Mouse (Mus musculus) spleen, adult 2 months (tissue): ENCODE data around the gene Ninl.

Source experiments
- CTCF ChIP-seq: fragments of 200-500 bp; IDR thresholded peaks from 2 replicates; pipeline ENCODE4 v1.5.1; 2011; ENCODE audit warnings: mild to moderate bottlenecking, inconsistent platforms; ENCODE audit not compliant: insufficient read depth, insufficient read length, insufficient replicate concordance; ENCODE audit errors: extremely low read depth
- POLR2A ChIP-seq: fragments of 200-500 bp; IDR thresholded peaks from 2 replicates; pipeline ENCODE4 v1.6.1; 2011; ENCODE audit warnings: low read depth, low read length, inconsistent platforms

DNA sequence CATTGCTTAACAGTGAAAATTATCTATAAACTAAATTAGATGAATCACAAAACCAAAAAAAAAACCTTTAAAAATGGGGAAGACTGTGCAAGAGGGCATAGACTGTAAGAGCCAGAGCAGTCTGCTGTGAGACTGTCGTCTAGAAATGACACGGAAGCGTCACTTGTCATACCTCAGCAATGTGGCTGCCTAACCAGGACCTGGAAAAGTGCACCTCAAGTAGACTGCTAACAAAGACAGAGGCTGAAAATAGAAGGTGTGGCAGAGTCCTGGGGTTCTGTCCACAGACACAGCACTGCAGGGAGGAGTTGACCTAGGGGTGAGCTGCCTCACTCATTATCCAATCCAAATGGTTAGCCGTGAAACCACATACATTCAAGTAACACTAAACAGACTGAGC lies 117.0 kb downstream of the Ninl start:
- TF ChIP-seq CTCF, result no peak
- TF ChIP-seq POLR2A, result no peak
